9 mouse cellular contexts compared by ENCODE assay signal in the genomic region with DNA sequence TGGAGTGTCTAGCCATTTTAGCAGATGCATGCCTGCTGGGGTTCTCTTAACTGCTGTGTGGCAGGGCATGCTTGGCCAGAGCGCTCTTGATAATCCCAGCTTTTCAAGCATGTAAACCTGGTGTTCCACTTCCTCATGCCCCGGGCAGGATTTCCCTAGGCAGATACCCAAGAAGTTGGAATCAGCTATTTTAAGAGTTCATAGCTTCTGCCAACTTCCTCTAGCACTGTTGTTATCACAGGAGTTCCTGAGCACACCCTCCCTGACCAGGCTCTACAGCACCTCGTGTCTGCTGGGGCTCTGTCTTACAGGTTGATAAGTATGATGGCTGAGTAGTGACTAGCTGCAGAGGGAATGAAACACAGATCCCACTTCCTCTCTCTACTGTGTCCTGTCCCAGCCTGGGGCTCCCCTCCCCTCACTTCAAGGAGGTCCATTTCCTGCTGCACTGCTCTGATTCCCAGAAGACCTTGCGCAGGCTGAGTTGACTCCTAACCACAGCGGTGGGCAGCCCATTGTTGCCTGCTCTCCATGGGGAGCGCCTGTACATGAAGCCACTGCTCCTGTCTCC.
DNase-seq lines count a peak whose midpoint lies in the region; ATAC-seq and TF ChIP-seq lines count a peak whose summit lies in the region.
"Had no signal": no experiment of that assay in that cellular context is flagged by ENCODE, and none has a peak within 500 bp of the region (broad histone marks: within the 10 kb centered on the region; RNA-seq: fewer than 3 reads in every experiment).

No protein-coding gene starts in this region.

- no peaks in the 10 kb centered on the region for H3K9me3 ChIP-seq in MEL (replicated peaks; ENCODE audit: insufficient read depth, low read length)
- no peaks in the 10 kb centered on the region for H3K9me3 ChIP-seq in kidney, embryonic 16.5 days (ENCODE audit: low read length)
- H3K9me3 ChIP-seq: limb, embryonic 15.5 days had no signal

- peak overlapping the region in 1 of 2 experiments; percentile 13; a peak in 1 of 4 replicates for H3K4me3 ChIP-seq in MEL (ENCODE audit: control insufficient read depth in 1 of 2, insufficient read depth in 1 of 2, low read depth in 2 of 2, low read length in 2 of 2)
- no peak overlapping the region for H3K4me3 ChIP-seq in kidney, embryonic 16.5 days (ENCODE audit: low read length)
- H3K4me3 ChIP-seq: limb, embryonic 15.5 days had no signal

- 0 out of 2 replicates have a peak overlapping the region, but pooled peaks have one; percentile 20 for H3K9ac ChIP-seq in MEL (ENCODE audit: control insufficient read depth, low read depth, low read length, poor library complexity, severe bottlenecking)
- no peak overlapping the region for H3K9ac ChIP-seq in kidney, embryonic 16.5 days (replicated peaks; ENCODE audit: low read length)
- H3K9ac ChIP-seq: limb, embryonic 15.5 days had no signal

- 67% methylated on average over 6 of the region's 6 CpGs for WGBS in kidney, embryonic 16.5 days

- peak; percentile 73 for ATAC-seq in kidney, embryonic 16.5 days (ENCODE audit: low FRiP score, low TSS enrichment)
- ATAC-seq in megakaryocyte, adult 5-6 weeks (ENCODE audit: poor library complexity, severe bottlenecking): peak; percentile 70

- peak; percentile 61 for TF ChIP-seq EP300 in MEL (IDR thresholded peaks at IDR 0.05; ENCODE audit: low read depth in 1 of 2, low read length in 2 of 2)

- DNase-seq in MEL (ENCODE audit: low read depth, low spot score): peak; percentile 92
- peak; percentile 55 for DNase-seq in heart, adult 8-10 months (ENCODE audit: low spot score)
- DNase-seq in adrenal gland, adult 8-10 months: no peak
- no peak for DNase-seq in embryo, embryonic 11 days
- no peak for DNase-seq in left cerebral cortex, postnatal 36 days (ENCODE audit: low spot score in 2 of 2)
- DNase-seq in urinary bladder, postnatal 36 days (ENCODE audit: low spot score in 2 of 2): no peak

- intact Hi-C loops in left cerebral cortex, postnatal 36 days (cut with DNase I): no loop called here

- TF ChIP-seq POLR2A in MEL (IDR thresholded peaks at IDR 0.05; ENCODE audit: control insufficient read depth in 1 of 2, insufficient read depth in 1 of 2, low read depth in 1 of 2, low read length in 2 of 2, poor library complexity in 1 of 2): no peak

- peak overlapping the region; percentile 93 for H3K27ac ChIP-seq in MEL (ENCODE audit: control insufficient read depth, low read depth, low read length)
- H3K27ac ChIP-seq in kidney, embryonic 16.5 days (ENCODE audit: low read length): peak overlapping the region; percentile 68
- H3K27ac ChIP-seq: limb, embryonic 15.5 days had no signal

- H3K4me2 ChIP-seq in kidney, embryonic 16.5 days (replicated peaks; ENCODE audit: low read depth, low read length): no peak overlapping the region
- H3K4me2 ChIP-seq: limb, embryonic 15.5 days had no signal

- H3K36me3 ChIP-seq in MEL (ENCODE audit: control insufficient read depth in 1 of 2, insufficient read depth in 2 of 2, low read length in 2 of 2): peaks cover 0 to 19% of the 10 kb centered on the region in 2 experiments; a peak in 2 of 4 replicates
- H3K36me3 ChIP-seq in kidney, embryonic 16.5 days (ENCODE audit: insufficient read depth, low read length): no peaks in the 10 kb centered on the region

- TF ChIP-seq CTCF in MEL (IDR thresholded peaks at IDR 0.05 in 2 of 3, conservative IDR thresholded peaks at IDR 0.05 in 1 of 3; ENCODE audit: control insufficient read depth in 1 of 3, insufficient read depth in 1 of 3, low read depth in 2 of 3, low read length in 3 of 3, poor library complexity in 1 of 3, severe bottlenecking in 1 of 3): no peak

- no peaks in the 10 kb centered on the region for H3K27me3 ChIP-seq in MEL (ENCODE audit: control insufficient read depth in 1 of 2, insufficient read depth in 2 of 2, low read length in 2 of 2)
- H3K27me3 ChIP-seq in kidney, embryonic 16.5 days (ENCODE audit: insufficient read depth, low read length): no peaks in the 10 kb centered on the region
- H3K27me3 ChIP-seq: limb, embryonic 15.5 days had no signal

- no peak for TF ChIP-seq RAD21 in MEL (IDR thresholded peaks at IDR 0.05; ENCODE audit: low read depth, low read length)

- H3K79me2 ChIP-seq in MEL (ENCODE audit: control insufficient read depth, insufficient read depth, low read length, poor library complexity): no peaks in the 10 kb centered on the region

- peaks cover 5 to 30% of the 10 kb centered on the region in 2 experiments for H3K4me1 ChIP-seq in MEL (ENCODE audit: control insufficient read depth in 1 of 2, insufficient read depth in 2 of 2, low read length in 2 of 2)
- peaks cover 19% of the 10 kb centered on the region for H3K4me1 ChIP-seq in kidney, embryonic 16.5 days (ENCODE audit: insufficient read depth, low read length)

TF ChIP-seq in MEL, 35 proteins besides CTCF, POLR2A, EP300 and RAD21:
- TF ChIP-seq GATA1 (IDR thresholded peaks at IDR 0.05; ENCODE audit: low read depth, low read length) (peak; percentile 62), TAL1 (IDR thresholded peaks at IDR 0.05; ENCODE audit: low read length) (peak; percentile 58), TBP (IDR thresholded peaks at IDR 0.05; ENCODE audit: low read depth, low read length) (peak; percentile 37; the same call in 1 of the 2 replicates), KAT2A (conservative IDR thresholded peaks at IDR 0.05; ENCODE audit: low read depth, low read length) (no peak), ZNF384 (IDR thresholded peaks at IDR 0.05; ENCODE audit: low read depth, low read length) (no peak), ELF1 (IDR thresholded peaks at IDR 0.05; ENCODE audit: low read depth, low read length) (peak; percentile 55), NRF1 (IDR thresholded peaks at IDR 0.05; ENCODE audit: insufficient read depth, low read depth, low read length, poor library complexity, severe bottlenecking) (0 out of 2 replicates have a peak, but pooled peaks have one; percentile 34), MYB (IDR thresholded peaks at IDR 0.05; ENCODE audit: low read depth, low read length) (no peak), MEF2A (IDR thresholded peaks at IDR 0.05; ENCODE audit: extremely low read depth, insufficient replicate concordance, low read depth, low read length, poor library complexity, severe bottlenecking) (peak; percentile 90; the same call in 1 of the 2 replicates), ETS1 (IDR thresholded peaks at IDR 0.05; ENCODE audit: low read depth, low read length) (peak; percentile 88), CHD1 (IDR thresholded peaks at IDR 0.05; ENCODE audit: low read depth, low read length) (no peak), MYC (IDR thresholded peaks at IDR 0.05; ENCODE audit: low read depth, low read length) (peak; percentile 94), NELFE (IDR thresholded peaks at IDR 0.05; ENCODE audit: low read depth, low read length) (no peak), MXI1 (IDR thresholded peaks at IDR 0.05; ENCODE audit: low read depth, low read length) (peak; percentile 84; the same call in 1 of the 2 replicates), RCOR1 (IDR thresholded peaks at IDR 0.05; ENCODE audit: low read depth, low read length) (peak; percentile 86), MAX (IDR thresholded peaks at IDR 0.05; ENCODE audit: low read length) (peak; percentile 74; the same call in 1 of the 2 replicates), SIN3A (IDR thresholded peaks at IDR 0.05; ENCODE audit: low read length) (peak; percentile 57), TCF12 (IDR thresholded peaks at IDR 0.05; ENCODE audit: low read depth, low read length) (peak; percentile 70)

Comparison
In these comparisons a context has a peak if more than half of its experiments do, and no peak if none do; other contexts are left out.
1. DNase-seq: peak in MEL (single experiment) and heart, adult 8-10 months (single experiment); none in adrenal gland, adult 8-10 months (single experiment), embryo, embryonic 11 days (single experiment), left cerebral cortex, postnatal 36 days (0 of 2) and urinary bladder, postnatal 36 days (0 of 2).